Mouse (Mus musculus): ENCODE data around the gene Elf4.

DNA sequence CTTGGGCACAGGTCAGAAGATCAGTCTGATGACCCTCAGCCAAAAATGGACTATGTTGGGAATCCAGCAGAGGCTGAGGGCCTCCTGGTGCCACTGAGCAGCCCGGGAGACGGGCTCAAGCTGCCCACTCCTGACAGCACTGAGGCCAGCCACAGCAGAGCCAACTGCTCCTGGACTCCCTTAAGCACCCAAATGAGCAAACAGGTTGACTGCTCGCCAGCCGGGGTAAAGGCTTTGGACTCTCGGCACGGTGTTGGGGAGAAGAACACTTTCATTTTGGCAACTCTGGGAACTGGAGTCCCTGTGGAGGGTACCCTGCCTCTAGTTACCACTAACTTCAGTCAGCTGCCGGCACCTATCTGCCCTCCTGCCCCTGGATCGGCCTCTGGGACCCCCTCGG, 95.1 kb downstream of the Elf4 start:
- TF ChIP-seq CTCF (IDR thresholded peaks at IDR 0.05; ENCODE audit: low read depth) (no peak), EP300 (IDR thresholded peaks at IDR 0.05; ENCODE audit: low read depth) (no peak)
